Mouse (Mus musculus): ENCODE results near the gene Rtl1. TPM values are rescaled to one million over a fixed set of nuclear protein-coding genes. Genes with fewer than 3 reads are reported as not detected.

Gene Rtl1
- under 1 TPM; 0.23 to 0.63 (median 0.39) TPM for total RNA-seq (2022)

DNA sequence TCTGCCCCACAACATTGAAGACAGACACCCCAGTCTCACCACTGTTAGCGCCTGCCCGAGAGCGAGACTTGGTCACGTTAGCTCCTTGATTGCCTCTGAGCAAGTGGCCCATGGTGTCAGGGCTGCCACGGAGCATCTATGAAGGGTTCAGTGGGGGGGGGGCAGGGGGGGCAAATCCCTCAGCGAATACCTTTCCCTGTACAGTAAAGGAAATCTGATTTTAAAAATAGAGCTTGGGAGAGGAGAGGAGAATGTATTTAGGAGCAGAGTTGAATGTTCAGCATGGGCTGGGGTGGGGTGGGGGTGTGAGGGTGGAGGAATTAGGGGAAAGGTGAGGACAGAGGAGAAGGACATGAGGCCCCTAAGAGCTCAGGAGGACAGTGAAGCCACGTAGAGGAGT lies at the start of gene Rtl1:
TSS of gene Rtl1 (minus strand) at position 101 of the 400 bp plus-strand sequence.
- no peak for DNase-seq (ENCODE audit: low spot score in 2 of 2)

DNA sequence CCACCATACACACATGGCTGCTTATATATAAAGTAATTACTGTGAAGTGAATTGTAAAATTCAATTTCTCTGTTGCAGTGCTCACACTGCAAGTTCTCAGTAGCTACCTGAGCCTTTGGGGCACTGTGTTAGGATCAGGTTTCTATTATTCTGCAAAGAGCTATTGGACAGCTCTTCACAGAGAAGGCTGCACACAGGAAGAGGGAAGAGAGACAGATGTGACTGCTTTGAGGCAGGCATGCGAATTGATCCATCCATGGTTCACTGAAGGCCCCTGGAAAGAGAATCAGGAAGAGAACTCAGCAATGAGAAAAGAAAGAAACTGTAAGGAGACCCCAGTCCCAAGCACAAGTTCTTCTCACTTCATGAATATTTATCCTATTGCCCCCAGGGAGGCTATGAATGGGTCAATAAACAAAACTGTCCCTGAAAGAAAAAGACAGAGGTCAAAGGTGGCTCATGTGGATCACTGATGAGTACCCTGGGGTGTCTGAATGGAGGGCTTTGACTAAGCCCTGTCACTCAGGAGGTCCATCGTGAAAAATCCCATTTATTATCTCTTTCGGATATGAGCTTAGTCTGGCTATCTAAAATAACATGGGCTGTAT lies 40.5 kb upstream of the Rtl1 start:
- no peak for DNase-seq (ENCODE audit: low spot score in 2 of 2)

GRCm38 (mm10) chr12:109632035-109632434 lies 31.9 kb upstream of the Rtl1 start:
- no peak for DNase-seq (ENCODE audit: low spot score in 2 of 2)

DNA sequence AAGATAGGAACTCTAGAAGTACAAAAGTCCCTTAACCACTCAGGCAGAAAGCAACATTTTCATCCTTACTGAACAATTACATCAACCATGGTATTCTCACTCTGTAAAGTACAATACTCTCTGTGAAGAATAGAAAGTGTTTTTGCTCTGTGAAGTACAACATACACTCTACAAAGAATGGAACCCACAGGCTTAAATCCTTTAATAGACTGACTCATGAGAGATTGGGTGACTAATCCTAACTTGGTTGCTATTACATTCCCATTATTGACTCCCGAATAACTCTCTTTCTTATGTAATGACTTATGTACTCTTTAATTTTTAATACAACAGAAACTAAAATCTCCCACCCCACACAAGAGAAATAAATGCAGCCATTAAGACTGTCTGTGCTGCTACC lies 28.8 kb upstream of the Rtl1 start:
- DNase-seq (ENCODE audit: low spot score in 2 of 2), result no peak

DNA sequence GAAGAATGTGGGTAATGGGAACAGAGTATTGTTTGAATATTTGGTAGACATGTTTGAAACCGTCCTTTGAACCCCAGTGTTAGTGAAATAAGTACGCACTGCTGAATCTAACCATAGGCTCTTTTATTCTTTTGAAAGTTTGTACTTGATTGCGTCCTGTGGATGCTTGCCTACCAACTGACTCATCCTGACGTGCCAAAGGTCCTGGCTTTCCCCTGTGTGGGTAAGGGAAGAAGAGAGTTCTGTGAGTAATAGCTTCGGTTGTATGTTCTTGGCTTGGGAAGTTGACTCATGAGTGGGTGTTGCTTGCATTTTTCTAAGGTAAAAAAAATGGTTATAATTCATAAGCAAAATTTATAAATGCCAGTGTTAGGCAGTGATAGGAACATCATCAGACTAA lies 26.8 kb upstream of the Rtl1 start:
- no peak for DNase-seq (ENCODE audit: low spot score in 2 of 2)

GRCm38 (mm10) chr12:109620196-109620595 lies 20.1 kb upstream of the Rtl1 start:
- DNase-seq (ENCODE audit: low spot score in 2 of 2), result no peak

GRCm38 (mm10) chr12:109617993-109618392 lies 17.9 kb upstream of the Rtl1 start:
- DNase-seq (ENCODE audit: low spot score in 2 of 2), result no peak

GRCm38 (mm10) chr12:109617126-109617525 lies 17.0 kb upstream of the Rtl1 start:
- DNase-seq (ENCODE audit: low spot score in 2 of 2), result no peak

DNA sequence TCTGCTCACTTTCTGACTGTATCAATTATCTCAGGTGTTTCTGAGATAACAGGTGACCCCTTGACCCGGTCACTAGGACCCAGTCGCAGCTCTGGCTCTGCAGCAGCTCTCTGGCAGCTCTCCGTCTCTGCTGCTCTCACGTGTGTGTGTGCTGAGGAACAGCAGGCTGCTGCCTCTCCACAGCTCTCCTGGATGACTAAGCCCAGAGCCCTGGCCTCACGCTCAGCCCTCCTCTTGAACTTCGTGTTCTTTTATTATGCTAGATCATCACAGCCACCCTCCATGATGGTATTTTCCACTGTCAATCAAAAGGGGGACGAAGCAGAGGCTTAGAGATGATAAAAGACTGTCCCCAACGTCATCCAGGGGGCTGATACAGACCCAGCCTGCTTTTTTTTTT lies 15.2 kb upstream of the Rtl1 start:
- DNase-seq (ENCODE audit: low spot score in 2 of 2), result no peak

GRCm38 (mm10) chr12:109614416-109614815 lies 14.3 kb upstream of the Rtl1 start:
- DNase-seq (ENCODE audit: low spot score in 2 of 2), result no peak

DNA sequence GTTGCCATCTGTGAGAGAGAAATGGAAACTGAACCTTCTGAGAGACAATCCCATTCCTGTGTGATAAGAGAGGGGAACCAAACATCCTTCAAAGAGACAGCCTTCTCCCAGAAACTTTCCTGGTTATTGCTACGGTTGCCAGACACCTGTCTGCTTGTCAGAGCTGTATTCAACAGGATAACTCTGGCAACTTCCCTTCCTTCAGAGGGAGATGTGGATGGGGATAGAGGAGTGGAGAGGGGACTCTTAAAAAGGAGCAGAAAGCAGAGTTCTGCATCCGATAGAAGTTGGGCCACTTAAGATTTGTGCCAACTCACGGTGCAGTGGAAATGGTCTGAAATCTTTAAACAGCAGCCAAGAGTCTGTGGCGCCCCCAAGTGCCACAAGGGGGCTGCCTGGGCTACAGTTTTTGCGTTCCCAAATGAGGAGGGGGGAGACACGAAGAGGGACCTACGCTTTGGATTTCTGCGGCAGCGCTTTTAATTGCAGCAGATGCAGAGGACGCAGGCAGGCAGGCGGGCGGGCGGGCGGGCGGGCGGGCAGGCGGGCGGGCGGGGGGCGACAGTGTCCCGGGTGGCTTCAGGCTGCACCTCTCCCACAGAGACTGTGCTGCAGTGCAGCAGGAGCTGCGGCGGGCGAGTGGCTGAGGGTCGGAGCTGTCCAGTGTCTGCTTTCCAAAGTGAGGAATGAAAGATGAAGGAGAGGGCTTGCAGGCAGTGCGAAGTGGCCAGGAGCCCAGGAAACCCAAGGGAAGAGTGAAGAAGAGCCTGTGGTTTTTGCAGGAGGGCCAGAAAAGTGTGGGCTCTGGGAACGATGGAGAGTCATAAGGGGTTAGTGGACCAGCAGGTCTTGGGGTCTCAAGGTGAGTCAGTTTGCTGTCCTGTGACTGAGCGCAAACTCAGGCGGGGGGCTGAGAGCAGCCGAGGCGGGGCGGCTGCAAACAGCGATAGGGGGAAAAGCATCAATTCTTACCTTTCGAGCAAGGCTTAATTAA lies 12.6 kb upstream of the Rtl1 start:
- no peak for DNase-seq (ENCODE audit: low spot score in 2 of 2)

DNA sequence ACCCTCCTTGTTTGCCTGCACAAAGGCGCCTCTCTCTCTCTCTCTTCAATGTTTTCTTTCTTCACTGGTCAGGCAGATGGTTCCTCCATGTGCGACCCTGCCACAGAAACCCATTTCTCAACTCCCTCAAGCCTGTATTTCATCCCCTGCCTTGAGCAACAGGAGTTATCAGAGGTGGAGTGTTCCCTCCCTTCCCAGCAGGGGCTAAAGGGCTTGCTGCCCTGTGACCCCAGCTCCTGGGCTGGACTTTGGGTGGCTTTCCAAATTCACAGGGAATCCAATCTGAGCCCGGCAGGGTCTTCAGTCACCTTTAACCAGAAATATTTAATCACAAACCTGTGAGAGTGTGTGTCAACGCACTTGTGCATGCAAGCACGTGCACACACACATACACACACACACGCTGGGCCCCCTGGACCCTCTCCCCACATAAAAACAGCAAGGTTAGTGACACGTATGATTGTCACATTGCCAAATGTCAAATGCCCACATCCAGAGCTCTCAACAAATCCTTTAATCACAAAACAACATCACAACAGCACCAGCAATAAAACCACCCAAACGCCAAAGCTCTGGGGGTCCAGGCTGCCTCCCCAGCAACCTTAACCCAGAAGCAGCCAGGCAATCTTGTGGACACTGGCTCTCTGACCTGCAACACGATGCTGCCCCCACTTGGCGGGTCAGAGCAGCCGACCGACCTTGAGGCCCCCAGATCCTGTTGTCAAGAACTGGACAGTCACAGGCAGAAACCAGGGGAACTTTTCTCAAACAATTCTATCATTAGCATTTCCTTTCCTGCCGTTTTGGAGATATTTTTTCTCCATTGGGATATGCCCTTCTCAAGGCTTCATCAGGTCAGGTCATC lies 8.7 kb upstream of the Rtl1 start:
- no peak for DNase-seq (ENCODE audit: low spot score in 2 of 2)

- no peak for DNase-seq (ENCODE audit: low spot score in 2 of 2)
These were observed 7.8 kb upstream of the Rtl1 start for GRCm38 (mm10) chr12:109607953-109608352.

DNA sequence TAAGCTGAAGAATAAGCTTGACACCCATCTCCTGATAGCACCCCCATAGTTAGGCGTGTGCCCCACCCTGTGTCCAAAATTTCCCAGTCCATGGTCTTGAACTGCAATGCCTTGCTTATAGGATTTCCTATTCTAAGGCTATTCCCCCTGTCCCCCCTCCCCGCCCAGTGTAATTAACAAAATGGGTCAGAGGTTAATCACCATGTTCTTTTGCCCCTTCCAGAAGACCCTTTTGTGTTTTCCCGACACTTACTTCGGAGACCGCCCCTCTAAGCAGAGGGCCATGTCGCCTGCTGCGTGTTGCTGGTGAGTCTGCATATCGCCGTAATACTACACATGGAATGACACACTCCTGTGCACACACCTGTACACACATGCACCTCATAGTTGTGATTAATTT lies 7.1 kb upstream of the Rtl1 start:
- DNase-seq (ENCODE audit: low spot score in 2 of 2), result no peak

DNA sequence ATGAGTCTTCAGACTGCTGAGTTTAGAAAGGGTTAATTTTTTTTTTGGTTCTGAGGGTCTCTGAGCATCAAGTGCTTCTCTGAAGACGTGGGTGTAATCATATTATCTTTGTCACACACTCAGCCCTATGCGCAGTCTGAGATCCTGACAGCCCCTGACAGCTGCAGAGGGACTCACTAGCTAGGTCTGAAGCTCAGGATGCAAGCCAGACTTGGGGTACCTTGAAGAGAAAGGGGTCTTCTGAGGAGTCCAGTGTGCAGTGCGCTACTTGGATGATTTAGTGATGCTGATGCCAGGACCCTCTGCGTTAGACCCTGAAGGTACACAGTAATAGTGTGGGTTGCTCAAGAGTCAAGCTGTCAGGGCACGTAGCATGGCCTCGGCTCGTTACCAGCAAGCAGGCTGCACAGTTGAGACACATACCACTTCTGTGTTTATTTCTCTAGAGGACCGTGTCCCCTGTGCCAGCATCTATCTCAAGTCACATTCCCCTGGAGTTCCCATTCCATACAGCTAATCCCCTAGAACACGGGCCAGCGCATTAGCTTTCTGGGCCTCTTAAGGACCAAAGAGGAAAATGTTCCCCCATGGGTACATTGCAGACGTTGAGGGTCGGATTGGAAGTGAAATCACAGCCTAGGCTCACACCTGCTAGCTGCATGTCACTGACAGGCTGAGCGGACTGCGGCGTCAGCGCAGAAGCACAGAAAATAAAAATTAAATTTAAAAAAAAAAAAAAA lies 5.0 kb upstream of the Rtl1 start:
- DNase-seq (ENCODE audit: low spot score in 2 of 2), result no peak

- no peak for DNase-seq (ENCODE audit: low spot score in 2 of 2)
These were observed 1.4 kb downstream of the Rtl1 start for GRCm38 (mm10) chr12:109598551-109599250.

DNA sequence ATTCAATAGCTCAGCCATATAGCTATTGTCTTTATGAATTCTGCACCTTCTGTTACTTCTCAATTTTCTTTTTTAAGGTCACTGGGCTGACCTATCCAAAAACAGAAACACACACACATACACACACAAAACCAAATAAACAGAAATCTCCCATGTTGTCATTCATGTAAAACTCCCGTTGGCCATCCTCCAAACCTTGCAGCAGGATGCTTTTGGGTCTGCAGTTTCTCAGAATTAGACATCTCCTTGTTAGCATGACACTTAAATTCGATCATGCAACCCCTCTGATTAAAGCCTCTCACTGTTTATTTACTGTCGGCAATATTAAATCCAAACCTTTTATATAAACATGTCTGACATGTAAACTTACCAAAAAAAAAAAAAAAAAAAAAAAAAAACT lies 3.4 kb downstream of the Rtl1 start:
- DNase-seq (ENCODE audit: low spot score in 2 of 2), result no peak

GRCm38 (mm10) chr12:109596232-109596631 lies 3.9 kb downstream of the Rtl1 start:
- no peak for DNase-seq (ENCODE audit: low spot score in 2 of 2)

DNA sequence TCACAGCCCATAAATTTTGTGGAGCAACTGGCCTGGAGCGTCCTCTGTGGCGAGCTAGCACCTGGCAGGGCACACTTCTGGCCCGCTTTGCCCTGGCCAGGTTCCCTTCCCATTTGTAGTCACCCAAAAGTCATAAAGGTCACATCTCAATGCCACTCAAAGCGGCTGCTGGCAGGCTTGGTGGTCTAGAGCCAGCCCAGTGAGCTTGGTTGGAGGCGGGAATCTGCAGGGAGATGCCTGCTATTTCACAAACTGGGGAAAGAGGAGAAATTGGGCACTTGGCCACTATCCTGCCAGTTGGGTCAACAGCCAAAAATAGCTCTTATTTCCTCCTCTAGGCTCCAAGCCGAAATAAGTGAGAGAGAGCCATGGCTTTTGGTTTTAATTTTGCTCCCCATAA lies 4.4 kb downstream of the Rtl1 start:
- DNase-seq (ENCODE audit: low spot score in 2 of 2), result no peak

DNA sequence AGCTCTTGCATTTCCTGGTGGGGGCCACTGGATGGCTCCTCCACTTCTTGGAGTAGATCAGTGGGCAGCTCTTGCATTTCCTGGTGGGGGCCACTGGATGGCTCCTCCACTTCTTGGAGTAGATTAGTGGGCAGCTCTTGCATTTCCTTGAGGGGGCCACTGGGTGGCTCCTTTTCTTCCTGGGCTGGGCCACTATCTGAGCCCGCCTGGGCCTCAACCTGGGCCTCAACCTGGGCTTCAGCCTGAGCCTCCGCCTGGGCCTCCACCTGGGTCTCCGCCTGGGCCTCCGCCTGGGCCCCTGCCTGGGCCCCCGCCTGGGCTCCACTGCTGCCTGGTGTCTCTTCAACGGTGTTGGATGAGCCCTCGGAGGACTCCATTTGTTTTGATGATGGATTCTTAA lies 5.2 kb downstream of the Rtl1 start:
- no peak for DNase-seq (ENCODE audit: low spot score in 2 of 2)

All from left cerebral cortex, adult 8-10 months (tissue).